Mouse (Mus musculus) liver, adult 2 months (tissue): ENCODE results near the gene Tmem204. TPM values are rescaled to one million over a fixed set of nuclear protein-coding genes. Genes with fewer than 3 reads are reported as not detected.

Experiments
- DNase-seq: peaks from one replicate; pipeline ENCODE4 v3.0.0-alpha.2; 2011; ENCODE audit warnings: low read depth, low spot score; ENCODE audit errors: extremely low read depth
- H3K27ac ChIP-seq: fragments of 200-500 bp; replicated peaks from 2 replicates; pipeline ENCODE4 v1.5.1; 2012; ENCODE audit warnings: low read depth, mild to moderate bottlenecking, control low read depth, inconsistent platforms, low read length; ENCODE audit not compliant: insufficient read depth
- H3K27me3 ChIP-seq: fragments of 200-500 bp; 2 replicates; pipeline ENCODE4 v1.6.1; 2012; ENCODE audit warnings: mild to moderate bottlenecking, moderate library complexity, low read length, inconsistent platforms; ENCODE audit not compliant: control insufficient read depth, insufficient read depth
- H3K36me3 ChIP-seq: fragments of 200-500 bp; 2 replicates; pipeline ENCODE4 v1.6.1; 2012; ENCODE audit warnings: low read length, inconsistent platforms; ENCODE audit not compliant: control insufficient read depth, insufficient read depth
- H3K4me1 ChIP-seq: fragments of 200-500 bp; 2 replicates; pipeline ENCODE4 v1.6.1; 2011; ENCODE audit warnings: low read length; ENCODE audit not compliant: control insufficient read depth, insufficient read depth
- H3K4me3 ChIP-seq: fragments of 200-500 bp; 2 replicates; pipeline ENCODE4 v1.5.1; 2011; ENCODE audit warnings: low read depth, mild to moderate bottlenecking, control low read depth, low read length, moderate library complexity; ENCODE audit not compliant: insufficient read depth
- H3K79me2 ChIP-seq: fragments of 200-500 bp; 2 replicates; pipeline ENCODE4 v1.6.1; 2012; ENCODE audit warnings: inconsistent platforms, mild to moderate bottlenecking, low read length, moderate library complexity; ENCODE audit not compliant: control insufficient read depth, insufficient read depth
- H3K9ac ChIP-seq: fragments of 200-500 bp; 2 replicates; pipeline ENCODE4 v1.6.1; 2012; ENCODE audit warnings: low read depth, mild to moderate bottlenecking, control low read depth, inconsistent platforms, low read length
- CTCF ChIP-seq: fragments of 200-500 bp; IDR thresholded peaks from 2 replicates; pipeline ENCODE4 v1.5.1; 2011; ENCODE audit warnings: low read depth, low read length, control low read depth
- POLR2A ChIP-seq: fragments of 200-500 bp; IDR thresholded peaks from 2 replicates; pipeline ENCODE4 v1.6.1; 2011; ENCODE audit warnings: low read length, control low read depth; ENCODE audit not compliant: insufficient read depth; ENCODE audit errors: extremely low read depth
- WGBS: fragments of 180-500 bp; shearing (Covaris S2); methylation state at CpG from one replicate; pipeline ENCODE4 v1.1.7; 2018; 5-methylcytosine and 5-hydroxymethylcytosine counted together
- polyA plus RNA-seq: library from polyadenylated mRNA; depleted of rRNA; stranded (reverse); fragments of >200 nt; gene quantifications from 2 replicates; pipeline ENCODE4 v1.2.3, GENCODE M21; 2012
- total RNA-seq: library from RNA; depleted of rRNA; stranded (reverse); fragments of >200 nt; gene quantifications from 2 replicates; pipeline ENCODE4 v1.2.3, GENCODE M21; 2014

The Tmem204 gene
- total and polyA plus RNA-seq, 2 experiments, result 19.1 to 22.3 TPM

DNA sequence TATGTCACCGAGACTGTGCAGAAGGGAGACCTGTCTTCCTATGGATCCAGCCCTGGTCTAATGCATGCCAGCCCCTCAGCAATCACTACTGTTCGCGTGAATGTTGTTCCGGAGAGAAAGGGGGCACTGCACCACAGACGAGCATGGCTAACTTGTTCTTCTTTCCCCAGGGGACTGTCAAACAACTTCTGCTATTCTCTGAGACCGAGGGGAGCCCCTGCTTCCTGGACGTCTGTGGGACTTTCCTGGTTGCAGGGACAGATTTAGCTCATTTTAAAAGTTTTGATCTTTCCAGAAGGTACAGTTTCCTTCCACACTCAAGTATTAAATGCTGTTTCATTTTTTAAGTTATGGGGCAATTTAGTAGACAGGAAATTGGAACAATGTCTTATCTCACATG is 38.5 kb downstream of the Tmem204 start:
- 78% methylated on average over 7 of the region's 7 CpGs for WGBS

GRCm38 (mm10) chr17:25036183-25036582 is 47.2 kb downstream of the Tmem204 start:
- H3K79me2 ChIP-seq, result no peaks in the 10 kb centered on the region
- H3K36me3 ChIP-seq, result peaks cover 12% of the 10 kb centered on the region; the same call in 1 of the 2 replicates
- no peak for DNase-seq
- 84% methylated on average over 4 of the region's 4 CpGs for WGBS
- no peak overlapping the region for H3K4me3 ChIP-seq
- no peak overlapping the region for H3K27ac ChIP-seq
- no peak for TF ChIP-seq POLR2A
- peak; percentile 41; the same call in 1 of the 2 replicates for TF ChIP-seq CTCF
- H3K4me1 ChIP-seq, result no peaks in the 10 kb centered on the region
- no peaks in the 10 kb centered on the region for H3K27me3 ChIP-seq
- H3K9ac ChIP-seq, result no peak overlapping the region

More for the DNA sequence above, 38.5 kb downstream of the Tmem204 start:
- Histone ChIP-seq H3K27ac (no peak overlapping the region), H3K79me2 (no peaks in the 10 kb centered on the region), H3K36me3 (no peaks in the 10 kb centered on the region; the same call in 1 of the 2 replicates), H3K4me3 (no peak overlapping the region), H3K27me3 (no peaks in the 10 kb centered on the region), H3K4me1 (no peaks in the 10 kb centered on the region), H3K9ac (no peak overlapping the region)
- TF ChIP-seq CTCF (no peak), POLR2A (no peak)
- no peak for DNase-seq

DNA sequence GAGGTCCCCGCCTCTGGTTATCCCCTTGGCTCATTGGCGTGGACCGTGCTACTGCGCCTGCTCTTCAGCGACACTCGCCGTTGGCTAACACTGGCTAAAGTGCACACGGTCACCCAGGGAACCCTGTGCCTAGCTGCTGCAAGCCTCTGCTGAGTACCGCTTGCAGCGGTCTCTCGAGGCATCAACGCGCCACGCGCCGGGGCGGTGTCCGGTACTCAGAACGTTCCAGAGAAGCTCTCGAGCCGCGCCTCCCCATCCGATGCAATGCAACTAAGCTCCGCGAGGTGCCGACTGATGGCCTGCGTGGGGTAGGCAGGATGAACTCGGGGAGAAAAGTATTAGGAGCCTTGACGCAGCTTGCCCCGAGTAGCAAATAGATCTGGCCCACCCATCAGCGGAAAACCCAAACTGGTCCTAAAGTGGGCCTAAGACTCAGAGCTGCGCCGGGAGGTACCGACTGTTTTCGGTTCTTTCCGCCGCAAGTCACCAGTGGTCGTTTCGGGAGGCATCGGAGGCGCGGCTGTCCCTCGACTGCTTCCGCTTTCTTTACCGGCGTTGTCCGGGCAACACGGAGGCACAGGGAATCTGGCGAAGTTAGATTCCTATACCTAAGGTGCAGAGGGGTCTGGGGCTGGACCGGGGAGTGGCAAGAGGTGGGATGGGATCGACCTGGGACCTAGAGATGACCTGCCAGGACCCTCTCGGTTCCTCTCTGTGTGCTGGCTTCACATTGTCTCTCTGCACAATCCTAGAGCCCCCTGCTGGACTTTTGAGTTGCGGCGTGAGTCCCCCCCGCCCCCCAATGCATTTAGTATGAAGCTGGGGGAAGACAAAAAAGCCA is 66.9 kb downstream of the Tmem204 start:
- no peaks in the 10 kb centered on the region for H3K27me3 ChIP-seq
- H3K36me3 ChIP-seq, result peaks cover 4% of the 10 kb centered on the region; the same call in 1 of the 2 replicates
- under 1% methylated on average over 55 of the region's 55 CpGs for WGBS
- H3K79me2 ChIP-seq, result peaks cover 18% of the 10 kb centered on the region
- H3K4me3 ChIP-seq, result peak overlapping the region; percentile 56
- peak overlapping the region; percentile 62 for H3K9ac ChIP-seq
- TF ChIP-seq CTCF (peak; percentile 29), POLR2A (peak; percentile 62; the same call in 1 of the 2 replicates)
- H3K4me1 ChIP-seq, result peaks cover 1% of the 10 kb centered on the region; the same call in 1 of the 2 replicates
- H3K27ac ChIP-seq, result peak overlapping the region; percentile 8; the same call in 1 of the 2 replicates
- DNase-seq, result peak; percentile 89

DNA sequence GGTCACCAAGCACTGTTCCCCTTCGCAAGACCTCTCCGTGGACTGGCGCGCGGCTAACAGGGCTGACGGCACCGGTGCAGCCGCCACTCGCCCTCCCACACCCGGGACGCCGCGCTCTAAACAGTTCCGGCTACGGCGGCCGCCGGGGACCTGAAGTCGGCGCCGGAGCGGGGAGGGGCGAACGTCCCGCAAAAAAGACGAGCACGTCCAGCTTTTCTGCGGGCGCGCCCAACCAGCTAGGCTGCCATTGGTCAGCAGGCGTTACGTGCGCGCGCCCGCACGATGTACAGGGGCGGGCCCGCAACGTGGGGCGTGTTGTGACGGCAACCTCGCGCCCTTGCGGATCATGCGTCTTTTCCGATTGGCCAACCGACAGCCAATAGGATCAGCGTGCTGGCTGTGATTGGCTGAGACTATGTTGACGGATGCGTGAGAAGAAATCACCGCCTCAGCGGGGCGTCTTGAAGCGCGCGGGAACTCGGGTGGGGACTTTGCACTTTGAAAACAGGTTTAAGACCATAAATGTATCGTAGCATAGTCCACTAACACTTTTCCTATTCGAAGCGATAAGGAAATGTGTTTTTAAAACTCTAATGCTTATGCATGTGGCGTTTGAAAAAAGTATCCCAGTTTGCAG is 67.6 kb downstream of the Tmem204 start, which contains the start of the genes Cramp1l and Ift140:
TSS of gene Cramp1l (minus strand) at position 134 of the 637 bp plus-strand sequence.
TSS of gene Ift140 (plus strand) at position 431 of the 637 bp plus-strand sequence.
- under 1% methylated on average over 62 of the region's 62 CpGs for WGBS

GRCm38 (mm10) chr17:25014841-25015570 is 68.4 kb downstream of the Tmem204 start:
- Histone ChIP-seq H3K36me3 (peaks cover 8% of the 10 kb centered on the region; the same call in 1 of the 2 replicates), H3K4me3 (peak overlapping the region; percentile 64), H3K4me1 (peaks cover 1% of the 10 kb centered on the region; the same call in 1 of the 2 replicates), H3K27ac (peak overlapping the region; percentile 62), H3K9ac (peak overlapping the region; percentile 76), H3K27me3 (no peaks in the 10 kb centered on the region), H3K79me2 (peaks cover 22% of the 10 kb centered on the region)
- no peak for TF ChIP-seq CTCF
- no peak for TF ChIP-seq POLR2A
- under 1% methylated on average over 39 of the region's 39 CpGs for WGBS
- peak; percentile 57 for DNase-seq

More for the DNA sequence above, 67.6 kb downstream of the Tmem204 start, which contains the start of the genes Cramp1l and Ift140:
- DNase-seq, result peak; percentile 96
- H3K9ac ChIP-seq, result peak within 1 kb of the TSS; percentile 76
- peak within 1 kb of the TSS; percentile 64 for H3K4me3 ChIP-seq
- H3K36me3 ChIP-seq, result peaks cover 4% of the 10 kb centered on the region; the same call in 1 of the 2 replicates
- no peaks in the 10 kb centered on the region for H3K27me3 ChIP-seq
- peaks cover 1% of the 10 kb centered on the region; the same call in 1 of the 2 replicates for H3K4me1 ChIP-seq
- peaks cover 22% of the 10 kb centered on the region for H3K79me2 ChIP-seq
- H3K27ac ChIP-seq, result peak within 1 kb of the TSS; percentile 62
- TF ChIP-seq CTCF (no peak), POLR2A (peak; percentile 61; the same call in 1 of the 2 replicates)
